Mouse (Mus musculus): Measurements from ENCODE around the gene Epsti1. TPM values are rescaled to one million over a fixed set of nuclear protein-coding genes. Genes with fewer than 3 reads are reported as not detected.

Epsti1 gene
- total and polyA plus RNA-seq, 3 experiments = 0.86 to 0.97 (median 0.93) TPM

GRCm38 (mm10) chr14:77905466-77905865 is 1.4 kb downstream of the Epsti1 start:
- no peak overlapping the region for H3K27ac ChIP-seq
- H3K79me2 ChIP-seq (replicated peaks; ENCODE audit: control insufficient read depth, insufficient read depth, low read length) = no peaks in the 10 kb centered on the region
- no peak for DNase-seq
- no peaks in the 10 kb centered on the region for H3K4me1 ChIP-seq (ENCODE audit: control insufficient read depth, insufficient read depth, low read length)
- no peaks in the 10 kb centered on the region for H3K36me3 ChIP-seq (ENCODE audit: control insufficient read depth, insufficient read depth, low read length)
- H3K4me3 ChIP-seq = no peak overlapping the region
- 44% methylated on average over 5 of the region's 5 CpGs for WGBS
- H3K9ac ChIP-seq (ENCODE audit: low read depth, low read length) = no peak overlapping the region
- TF ChIP-seq CTCF (IDR thresholded peaks at IDR 0.05) = no peak
- TF ChIP-seq POLR2A (IDR thresholded peaks at IDR 0.05; ENCODE audit: insufficient read depth, low read depth, low read length) = no peak
- no peak for TF ChIP-seq EP300 (IDR thresholded peaks at IDR 0.05; ENCODE audit: insufficient read depth, low read depth, low read length)
- intact Hi-C loops (cut with DNase I) = no loop called here
- no peaks in the 10 kb centered on the region for H3K27me3 ChIP-seq (ENCODE audit: control insufficient read depth, insufficient read depth, low read length)

DNA sequence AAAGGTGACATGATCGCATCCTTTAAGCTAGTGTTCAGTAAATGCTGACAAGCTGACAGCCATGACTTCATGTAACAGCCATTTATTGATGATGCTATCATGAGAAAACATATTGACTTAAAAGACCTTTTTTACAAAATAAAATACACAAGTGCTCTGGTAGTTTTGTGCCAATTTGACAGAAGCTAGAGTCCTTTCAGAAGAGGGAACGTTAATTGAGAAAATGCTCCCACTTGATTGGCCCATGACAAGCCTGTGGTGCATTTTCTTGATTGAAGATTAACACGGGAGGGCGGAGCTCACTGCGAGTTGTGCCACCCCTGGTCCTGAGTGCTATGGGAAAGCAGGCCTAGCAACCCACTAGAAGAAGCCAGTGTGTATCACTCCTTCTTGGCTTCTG is 2.5 kb downstream of the Epsti1 start:
- no peaks in the 10 kb centered on the region for H3K27me3 ChIP-seq (ENCODE audit: control insufficient read depth, insufficient read depth, low read length)
- no peaks in the 10 kb centered on the region for H3K36me3 ChIP-seq (ENCODE audit: control insufficient read depth, insufficient read depth, low read length)
- no peak for DNase-seq
- WGBS = 87% methylated on average over 5 of the region's 5 CpGs
- no peaks in the 10 kb centered on the region for H3K79me2 ChIP-seq (replicated peaks; ENCODE audit: control insufficient read depth, insufficient read depth, low read length)
- intact Hi-C loops (cut with DNase I) = no loop called here
- TF ChIP-seq POLR2A (IDR thresholded peaks at IDR 0.05; ENCODE audit: insufficient read depth, low read depth, low read length) = no peak
- no peak for TF ChIP-seq CTCF (IDR thresholded peaks at IDR 0.05)
- TF ChIP-seq EP300 (IDR thresholded peaks at IDR 0.05; ENCODE audit: insufficient read depth, low read depth, low read length) = no peak
- no peaks in the 10 kb centered on the region for H3K4me1 ChIP-seq (ENCODE audit: control insufficient read depth, insufficient read depth, low read length)
- H3K9ac ChIP-seq (ENCODE audit: low read depth, low read length) = no peak overlapping the region
- H3K4me3 ChIP-seq = no peak overlapping the region
- H3K27ac ChIP-seq = no peak overlapping the region

DNA sequence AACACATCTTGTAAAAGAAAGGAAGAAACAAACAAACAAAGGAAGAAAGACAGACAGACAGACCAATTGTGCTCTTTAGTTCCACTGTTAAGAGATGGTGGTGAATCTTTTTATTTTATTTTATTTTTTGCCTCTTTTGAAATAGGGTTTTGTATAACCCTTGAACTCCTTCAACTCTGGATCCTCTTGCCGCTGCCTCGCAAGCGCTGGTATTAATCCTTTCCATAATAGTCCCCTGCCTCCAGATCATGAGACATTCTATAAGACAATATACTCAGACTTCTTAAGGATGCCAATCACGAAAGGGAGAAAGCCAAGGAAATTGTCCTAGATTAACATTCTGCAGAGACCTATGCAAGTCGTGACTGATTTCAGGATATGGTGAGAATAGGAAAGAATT is 11.7 kb downstream of the Epsti1 start:
- intact Hi-C loops (cut with DNase I) = no loop called here
- no peak overlapping the region for H3K9ac ChIP-seq (ENCODE audit: low read depth, low read length)
- H3K36me3 ChIP-seq (ENCODE audit: control insufficient read depth, insufficient read depth, low read length) = no peaks in the 10 kb centered on the region
- no peaks in the 10 kb centered on the region for H3K4me1 ChIP-seq (ENCODE audit: control insufficient read depth, insufficient read depth, low read length)
- no peaks in the 10 kb centered on the region for H3K27me3 ChIP-seq (ENCODE audit: control insufficient read depth, insufficient read depth, low read length)
- H3K79me2 ChIP-seq (replicated peaks; ENCODE audit: control insufficient read depth, insufficient read depth, low read length) = no peaks in the 10 kb centered on the region
- no peak for DNase-seq
- TF ChIP-seq POLR2A (IDR thresholded peaks at IDR 0.05; ENCODE audit: insufficient read depth, low read depth, low read length) (no peak), CTCF (IDR thresholded peaks at IDR 0.05) (no peak), EP300 (IDR thresholded peaks at IDR 0.05; ENCODE audit: insufficient read depth, low read depth, low read length) (no peak)
- no peak overlapping the region for H3K27ac ChIP-seq
- no peak overlapping the region for H3K4me3 ChIP-seq
- WGBS = 89% methylated on average over 5 of the region's 5 CpGs

DNA sequence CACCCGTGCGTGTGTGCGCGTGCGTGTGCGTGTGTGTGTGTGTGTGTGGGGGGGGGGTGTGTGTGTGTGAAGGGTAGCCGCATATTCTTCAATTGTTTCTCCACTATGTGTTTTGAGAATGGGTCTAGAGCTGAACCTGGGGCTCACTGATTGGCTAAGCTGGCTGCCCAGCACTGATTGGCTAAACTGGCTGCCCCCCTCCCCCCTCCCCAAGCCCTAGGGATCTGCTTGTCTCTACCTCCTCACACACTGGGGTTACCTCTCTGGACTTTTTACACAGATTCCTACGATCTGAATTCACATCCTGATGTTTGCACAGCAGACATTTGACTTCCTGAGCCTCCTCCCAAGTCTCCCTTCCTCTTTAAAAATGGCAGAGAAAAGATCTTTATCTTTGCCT is 17.6 kb downstream of the Epsti1 start:
- intact Hi-C loops (cut with DNase I) = loop anchor here (5.0 to 10.0 kb wide), 2 partner anchors 437 to 1449 kb away; no protein-coding TSS in a partner anchor
- Histone ChIP-seq H3K9ac (ENCODE audit: low read depth, low read length) (no peak overlapping the region), H3K36me3 (ENCODE audit: control insufficient read depth, insufficient read depth, low read length) (no peaks in the 10 kb centered on the region), H3K79me2 (replicated peaks; ENCODE audit: control insufficient read depth, insufficient read depth, low read length) (no peaks in the 10 kb centered on the region), H3K27ac (no peak overlapping the region), H3K4me1 (ENCODE audit: control insufficient read depth, insufficient read depth, low read length) (no peaks in the 10 kb centered on the region; the same call in 1 of the 2 replicates), H3K4me3 (no peak overlapping the region), H3K27me3 (ENCODE audit: control insufficient read depth, insufficient read depth, low read length) (no peaks in the 10 kb centered on the region)
- TF ChIP-seq EP300 (IDR thresholded peaks at IDR 0.05; ENCODE audit: insufficient read depth, low read depth, low read length) = no peak
- no peak for TF ChIP-seq CTCF (IDR thresholded peaks at IDR 0.05)
- no peak for TF ChIP-seq POLR2A (IDR thresholded peaks at IDR 0.05; ENCODE audit: insufficient read depth, low read depth, low read length)
- 84% methylated on average over 8 of the region's 8 CpGs for WGBS
- no peak for DNase-seq

DNA sequence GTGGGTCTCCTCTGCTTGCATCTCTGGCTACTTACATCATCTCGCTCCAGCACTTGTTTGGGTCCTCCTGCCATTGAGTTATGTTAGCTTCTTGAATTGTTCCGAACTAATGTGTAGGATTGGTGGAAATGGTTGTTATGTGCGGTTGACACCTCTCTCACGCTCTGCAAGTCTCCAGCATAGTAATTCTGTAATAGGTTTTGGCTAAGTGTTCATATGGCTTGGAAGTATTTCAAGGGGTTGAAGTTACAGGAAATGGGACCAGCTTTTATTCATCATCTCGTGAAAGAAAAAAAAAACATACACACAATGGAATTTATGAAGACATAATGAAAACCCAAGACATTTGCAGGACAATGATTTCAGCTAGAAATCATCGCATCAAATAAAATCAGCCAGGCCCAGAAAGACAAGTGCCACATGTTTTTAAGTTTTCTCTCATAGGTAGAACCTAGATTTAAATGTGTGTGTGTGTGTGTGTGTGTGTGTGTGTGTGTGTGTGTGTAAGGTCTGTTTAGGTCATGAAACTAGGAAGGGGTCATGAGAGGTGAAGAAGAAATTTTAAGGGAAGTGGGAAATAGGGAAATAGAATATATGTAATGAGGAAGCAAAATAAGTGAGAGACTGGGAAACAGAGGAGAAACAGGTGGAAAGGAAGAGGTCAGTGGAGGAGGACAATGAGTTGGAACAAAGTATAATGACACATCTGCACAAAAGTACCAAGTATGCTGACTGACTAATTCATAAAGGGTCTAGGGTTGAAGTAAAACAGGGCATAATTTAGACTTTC is 19.2 kb downstream of the Epsti1 start:
- no peak for TF ChIP-seq POLR2A (IDR thresholded peaks at IDR 0.05; ENCODE audit: insufficient read depth, low read depth, low read length)
- TF ChIP-seq EP300 (IDR thresholded peaks at IDR 0.05; ENCODE audit: insufficient read depth, low read depth, low read length) = no peak
- no peak for TF ChIP-seq CTCF (IDR thresholded peaks at IDR 0.05)
- H3K4me1 ChIP-seq (ENCODE audit: control insufficient read depth, insufficient read depth, low read length) = no peaks in the 10 kb centered on the region; the same call in 1 of the 2 replicates
- no peak overlapping the region for H3K27ac ChIP-seq
- no peaks in the 10 kb centered on the region for H3K36me3 ChIP-seq (ENCODE audit: control insufficient read depth, insufficient read depth, low read length)
- H3K4me3 ChIP-seq = no peak overlapping the region
- H3K79me2 ChIP-seq (replicated peaks; ENCODE audit: control insufficient read depth, insufficient read depth, low read length) = no peaks in the 10 kb centered on the region
- no peak overlapping the region for H3K9ac ChIP-seq (ENCODE audit: low read depth, low read length)
- H3K27me3 ChIP-seq (ENCODE audit: control insufficient read depth, insufficient read depth, low read length) = no peaks in the 10 kb centered on the region
- WGBS = 54% methylated on average over 6 of the region's 6 CpGs
- DNase-seq = no peak
- intact Hi-C loops (cut with DNase I) = loop anchor here (5.0 to 10.0 kb wide), 2 partner anchors 438 to 1451 kb away; no protein-coding TSS in a partner anchor

DNA sequence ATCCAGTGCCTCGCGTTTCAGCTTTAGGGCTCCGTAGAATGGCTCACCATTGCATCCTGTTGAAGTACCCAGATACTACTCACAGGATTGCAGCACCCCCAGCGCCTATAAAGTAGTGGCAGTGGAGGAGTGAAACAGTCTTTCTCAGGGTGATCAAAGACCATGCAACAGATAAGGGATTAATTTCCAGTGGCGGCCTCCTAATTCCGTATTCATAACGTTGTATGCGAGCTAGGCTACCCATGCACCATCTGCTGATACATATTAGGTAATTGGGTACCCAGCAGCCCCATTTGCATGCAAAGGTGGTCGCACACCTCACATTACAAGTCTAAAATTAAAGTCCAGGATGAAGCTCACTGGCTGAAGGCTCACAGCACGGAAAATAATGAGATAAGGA is 21.4 kb downstream of the Epsti1 start:
- H3K9ac ChIP-seq (ENCODE audit: low read depth, low read length) = no peak overlapping the region
- H3K36me3 ChIP-seq (ENCODE audit: control insufficient read depth, insufficient read depth, low read length) = no peaks in the 10 kb centered on the region
- no peak for DNase-seq
- no peaks in the 10 kb centered on the region for H3K79me2 ChIP-seq (replicated peaks; ENCODE audit: control insufficient read depth, insufficient read depth, low read length)
- no peaks in the 10 kb centered on the region for H3K27me3 ChIP-seq (ENCODE audit: control insufficient read depth, insufficient read depth, low read length)
- H3K4me3 ChIP-seq = no peak overlapping the region
- TF ChIP-seq CTCF (IDR thresholded peaks at IDR 0.05) (no peak), EP300 (IDR thresholded peaks at IDR 0.05; ENCODE audit: insufficient read depth, low read depth, low read length) (no peak), POLR2A (IDR thresholded peaks at IDR 0.05; ENCODE audit: insufficient read depth, low read depth, low read length) (no peak)
- no peaks in the 10 kb centered on the region; the same call in 1 of the 2 replicates for H3K4me1 ChIP-seq (ENCODE audit: control insufficient read depth, insufficient read depth, low read length)
- intact Hi-C loops (cut with DNase I) = loop anchor here (10.0 kb wide), 1 partner anchor 441 kb away; no protein-coding TSS in a partner anchor
- H3K27ac ChIP-seq = no peak overlapping the region
- WGBS = 85% methylated on average over 10 of the region's 10 CpGs
